12 mouse cellular contexts compared by ENCODE assay signal in the genomic region with DNA sequence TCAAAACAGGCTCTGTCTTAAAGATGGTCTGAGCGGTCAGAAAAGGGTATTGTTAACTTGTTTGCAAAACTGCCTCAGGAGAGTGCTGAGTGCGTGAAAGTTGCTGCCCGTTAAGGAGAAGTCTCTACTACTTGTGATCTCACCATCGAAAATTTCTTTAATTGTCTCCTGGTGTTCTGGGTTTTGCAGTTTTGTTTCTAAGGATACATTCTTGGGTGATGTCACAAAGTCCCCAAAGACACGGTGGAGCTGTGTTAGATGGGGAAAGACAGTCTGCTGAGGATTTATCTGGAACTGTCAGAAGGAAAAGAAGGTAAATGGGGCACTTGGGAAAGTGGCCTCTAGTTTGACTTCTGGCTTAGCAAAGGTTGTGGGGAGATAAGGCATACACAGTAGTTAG.
DNase-seq lines count a peak whose midpoint lies in the region; ATAC-seq and TF ChIP-seq lines count a peak whose summit lies in the region.
"Had no signal": no experiment of that assay in that cellular context is flagged by ENCODE, and none has a peak within 500 bp of the region (broad histone marks: within the 10 kb centered on the region; RNA-seq: fewer than 3 reads in every experiment).

No protein-coding gene starts in this region.

- no peak for TF ChIP-seq CTCF in MEL (IDR thresholded peaks at IDR 0.05 in 2 of 3, conservative IDR thresholded peaks at IDR 0.05 in 1 of 3; ENCODE audit: control insufficient read depth in 1 of 3, insufficient read depth in 1 of 3, low read depth in 2 of 3, low read length in 3 of 3, poor library complexity in 1 of 3, severe bottlenecking in 1 of 3)

- no peak for DNase-seq in heart, postnatal 14 days
- peak; percentile 21 for DNase-seq in MEL (ENCODE audit: low read depth, low spot score)
- no peak for DNase-seq in natural killer cell, adult 2 months (ENCODE audit: low spot score in 2 of 2)
- DNase-seq in left cerebral cortex, adult 18-20 months (ENCODE audit: low spot score in 2 of 2), result no peak
- DNase-seq: cerebellum, postnatal 14 days; lung, adult 2 months; thymus, adult 18-20 months had no signal

- H3K79me2 ChIP-seq in MEL (ENCODE audit: control insufficient read depth, insufficient read depth, low read length, poor library complexity), result no peaks in the 10 kb centered on the region
- H3K79me2 ChIP-seq in macrophage (ENCODE audit: inconsistent target), result no peaks in the 10 kb centered on the region

- 0 out of 2 replicates have a peak overlapping the region, but pooled peaks have one; percentile 12 for H3K27ac ChIP-seq in heart, embryonic 11.5 days (ENCODE audit: low read depth, low read length)
- H3K27ac ChIP-seq in MEL (ENCODE audit: control insufficient read depth, low read depth, low read length) (no peak overlapping the region), macrophage (peak overlapping the region; percentile 94)
- no peak overlapping the region for H3K27ac ChIP-seq in neural tube, embryonic 15.5 days (replicated peaks)

- no peaks in the 10 kb centered on the region for H3K27me3 ChIP-seq in heart, embryonic 11.5 days (ENCODE audit: control insufficient read depth, insufficient read depth, low read length)
- no peaks in the 10 kb centered on the region for H3K27me3 ChIP-seq in MEL (ENCODE audit: control insufficient read depth in 1 of 2, insufficient read depth in 2 of 2, low read length in 2 of 2)
- H3K27me3 ChIP-seq in neural tube, embryonic 15.5 days (replicated peaks), result no peaks in the 10 kb centered on the region

- ATAC-seq in heart, embryonic 11.5 days (replicated peaks; ENCODE audit: insufficient number of reproducible peaks, low FRiP score, low TSS enrichment), result no peak
- ATAC-seq in granulocyte monocyte progenitor cell, adult 5-6 weeks (replicated peaks; ENCODE audit: poor library complexity, severe bottlenecking), result peak; percentile 13; the same call in 1 of the 2 replicates
- ATAC-seq in neural tube, embryonic 15.5 days (ENCODE audit: low FRiP score), result no peak
- ATAC-seq: hindbrain, embryonic 16.5 days had no signal

- WGBS in heart, embryonic 11.5 days (ENCODE audit: insufficient replicate concordance), result 41% methylated on average over 5 of the region's 5 CpGs
- WGBS in macrophage (ENCODE audit: missing documents), result 24% methylated on average over 5 of the region's 5 CpGs
- WGBS in neural tube, embryonic 15.5 days, result 65% methylated on average over 5 of the region's 5 CpGs

- intact Hi-C loops in heart, postnatal 14 days (cut with DNase I), result no loop called here

- TF ChIP-seq POLR2A in MEL (IDR thresholded peaks at IDR 0.05; ENCODE audit: control insufficient read depth in 1 of 2, insufficient read depth in 1 of 2, low read depth in 1 of 2, low read length in 2 of 2, poor library complexity in 1 of 2), result no peak

- H3K4me1 ChIP-seq in heart, embryonic 11.5 days (ENCODE audit: control insufficient read depth, insufficient read depth, low read length), result peaks cover 17% of the 10 kb centered on the region
- H3K4me1 ChIP-seq in MEL (ENCODE audit: control insufficient read depth in 1 of 2, insufficient read depth in 2 of 2, low read length in 2 of 2), result peaks cover 7 to 17% of the 10 kb centered on the region in 2 experiments
- peaks cover 21% of the 10 kb centered on the region for H3K4me1 ChIP-seq in neural tube, embryonic 15.5 days

- no peak for TF ChIP-seq RAD21 in MEL (IDR thresholded peaks at IDR 0.05; ENCODE audit: low read depth, low read length)

- no peak for TF ChIP-seq EP300 in MEL (IDR thresholded peaks at IDR 0.05; ENCODE audit: low read depth in 1 of 2, low read length in 2 of 2)

- no peak overlapping the region for H3K4me2 ChIP-seq in heart, embryonic 11.5 days
- no peak overlapping the region for H3K4me2 ChIP-seq in neural tube, embryonic 15.5 days

- no peak overlapping the region for H3K4me3 ChIP-seq in heart, embryonic 11.5 days (ENCODE audit: low read depth, low read length)
- H3K4me3 ChIP-seq in MEL (ENCODE audit: control insufficient read depth in 1 of 2, insufficient read depth in 1 of 2, low read depth in 2 of 2, low read length in 2 of 2) (peak overlapping the region; percentile 12 to 23; a peak in 3 of 4 replicates), macrophage (ENCODE audit: inconsistent target) (no peak overlapping the region)
- H3K4me3 ChIP-seq in neural tube, embryonic 15.5 days (replicated peaks), result no peak overlapping the region

- no peaks in the 10 kb centered on the region for H3K36me3 ChIP-seq in heart, embryonic 11.5 days (ENCODE audit: control insufficient read depth, insufficient read depth, low read length)
- peaks cover 0 to 10% of the 10 kb centered on the region in 2 experiments; a peak in 2 of 4 replicates for H3K36me3 ChIP-seq in MEL (ENCODE audit: control insufficient read depth in 1 of 2, insufficient read depth in 2 of 2, low read length in 2 of 2)
- H3K36me3 ChIP-seq in macrophage (ENCODE audit: inconsistent target), result no peaks in the 10 kb centered on the region
- no peaks in the 10 kb centered on the region for H3K36me3 ChIP-seq in neural tube, embryonic 15.5 days

- no peaks in the 10 kb centered on the region for H3K9me3 ChIP-seq in heart, embryonic 11.5 days (replicated peaks; ENCODE audit: control insufficient read depth, low read length)
- H3K9me3 ChIP-seq in MEL (replicated peaks; ENCODE audit: insufficient read depth, low read length), result no peaks in the 10 kb centered on the region
- H3K9me3 ChIP-seq in neural tube, embryonic 15.5 days (replicated peaks), result no peaks in the 10 kb centered on the region

- no peak overlapping the region for H3K9ac ChIP-seq in heart, embryonic 11.5 days (ENCODE audit: low read depth, low read length)
- H3K9ac ChIP-seq in MEL (ENCODE audit: control insufficient read depth, low read depth, low read length, poor library complexity, severe bottlenecking), result peak overlapping the region; percentile 18; the same call in 1 of the 2 replicates
- no peak overlapping the region for H3K9ac ChIP-seq in neural tube, embryonic 15.5 days (replicated peaks)

TF ChIP-seq in MEL, 35 proteins besides CTCF, POLR2A, EP300 and RAD21:
- TF ChIP-seq GATA1 (IDR thresholded peaks at IDR 0.05; ENCODE audit: low read depth, low read length) (0 out of 2 replicates have a peak, but pooled peaks have one; percentile 5), SIN3A (IDR thresholded peaks at IDR 0.05; ENCODE audit: low read length) (no peak), TAL1 (IDR thresholded peaks at IDR 0.05; ENCODE audit: low read length) (no peak), MAZ (IDR thresholded peaks at IDR 0.05; ENCODE audit: low read depth, low read length) (no peak), HCFC1 (IDR thresholded peaks at IDR 0.05; ENCODE audit: low read depth, low read length) (no peak)

Comparison
In these comparisons a context has a peak if more than half of its experiments do, and no peak if none do; other contexts are left out.
1. H3K27ac ChIP-seq: peak in heart, embryonic 11.5 days (single experiment) and macrophage (single experiment); none in MEL (single experiment) and neural tube, embryonic 15.5 days (single experiment).
2. H3K4me3 ChIP-seq: peak in MEL (2 of 2); none in heart, embryonic 11.5 days (single experiment), macrophage (single experiment) and neural tube, embryonic 15.5 days (single experiment).